Mouse (Mus musculus) liver, embryonic 15.5 days (tissue): Measurements from ENCODE around the gene Ankrd11. TPM values are rescaled to one million over a fixed set of nuclear protein-coding genes. Genes with fewer than 3 reads are reported as not detected.

Experiments used
- ATAC-seq: fragments of 200-750 bp; cut with Nextera tagmentation; 2 replicates; pipeline ENCODE4 v1.8.0; 2017; ENCODE audit warnings: moderate number of reproducible peaks, mild to moderate bottlenecking, moderate library complexity; ENCODE audit not compliant: insufficient read depth
- H3K27ac ChIP-seq: fragments of 300-500 bp; sonication (generic); replicated peaks from 2 replicates; pipeline ENCODE4 v1.5.1; 2015; ENCODE audit warnings: mild to moderate bottlenecking, inconsistent platforms
- H3K27me3 ChIP-seq: fragments of 300-500 bp; sonication (generic); 2 replicates; pipeline ENCODE4 v1.6.1; 2015; ENCODE audit warnings: mild to moderate bottlenecking, inconsistent platforms
- H3K36me3 ChIP-seq: fragments of 300-500 bp; sonication (generic); replicated peaks from 2 replicates; pipeline ENCODE4 v1.6.1; 2015; ENCODE audit warnings: moderate library complexity, mild to moderate bottlenecking, inconsistent platforms
- H3K4me1 ChIP-seq: fragments of 300-500 bp; sonication (generic); replicated peaks from 2 replicates; pipeline ENCODE4 v1.6.1; 2015; ENCODE audit warnings: inconsistent platforms
- H3K4me2 ChIP-seq: fragments of 300-500 bp; sonication (generic); 2 replicates; pipeline ENCODE4 v1.6.1; 2015; ENCODE audit warnings: moderate library complexity, mild to moderate bottlenecking, inconsistent platforms
- H3K4me3 ChIP-seq: fragments of 300-500 bp; sonication (generic); replicated peaks from 2 replicates; pipeline ENCODE4 v1.5.1; 2015; ENCODE audit warnings: mild to moderate bottlenecking, inconsistent platforms
- H3K9ac ChIP-seq: fragments of 300-500 bp; sonication (generic); 2 replicates; pipeline ENCODE4 v1.6.1; 2015; ENCODE audit warnings: moderate library complexity, mild to moderate bottlenecking, inconsistent platforms
- H3K9me3 ChIP-seq: fragments of 300-500 bp; sonication (generic); replicated peaks from 2 replicates; pipeline ENCODE4 v1.6.1; 2016; ENCODE audit warnings: inconsistent platforms
- WGBS: fragments of 180-500 bp; shearing (Covaris S2); methylation state at CpG from one replicate; pipeline ENCODE4 v1.1.7; 2015; ENCODE audit warnings: mixed read lengths; ENCODE audit not compliant: insufficient replicate concordance; 5-methylcytosine and 5-hydroxymethylcytosine counted together
- polyA plus RNA-seq: library from polyadenylated mRNA; unstranded; fragments of >200 nt; fragmentation: Nextera tagmentation; extraction: Ambion mirVana; gene quantifications from 2 replicates; pipeline ENCODE4 v1.2.1, GENCODE M21; 2015

The Ankrd11 gene
- polyA plus RNA-seq, 1 experiment from 2014 or later, result 18.1 TPM

- H3K9ac ChIP-seq, result no peak within 1 kb of the TSS
- no peaks in the 10 kb centered on the region for H3K36me3 ChIP-seq
- no peak within 1 kb of the TSS for H3K4me3 ChIP-seq
- no peak within 1 kb of the TSS for H3K27ac ChIP-seq
- WGBS, result 17% methylated on average over 17 of the region's 18 CpGs
- peaks cover 85% of the 10 kb centered on the region for H3K27me3 ChIP-seq
- H3K4me1 ChIP-seq, result peaks cover 7% of the 10 kb centered on the region
- H3K9me3 ChIP-seq, result no peaks in the 10 kb centered on the region
- ATAC-seq, result peak; percentile 78
- H3K4me2 ChIP-seq, result peak within 1 kb of the TSS; percentile 18; the same call in 1 of the 2 replicates
These were observed 194.1 kb downstream of the Ankrd11 start, which contains the start of gene Cdh15 for GRCm38 (mm10) chr8:122847829-122848561. Gene Cdh15, plus strand, starts transcription at chr8:122847966.

DNA sequence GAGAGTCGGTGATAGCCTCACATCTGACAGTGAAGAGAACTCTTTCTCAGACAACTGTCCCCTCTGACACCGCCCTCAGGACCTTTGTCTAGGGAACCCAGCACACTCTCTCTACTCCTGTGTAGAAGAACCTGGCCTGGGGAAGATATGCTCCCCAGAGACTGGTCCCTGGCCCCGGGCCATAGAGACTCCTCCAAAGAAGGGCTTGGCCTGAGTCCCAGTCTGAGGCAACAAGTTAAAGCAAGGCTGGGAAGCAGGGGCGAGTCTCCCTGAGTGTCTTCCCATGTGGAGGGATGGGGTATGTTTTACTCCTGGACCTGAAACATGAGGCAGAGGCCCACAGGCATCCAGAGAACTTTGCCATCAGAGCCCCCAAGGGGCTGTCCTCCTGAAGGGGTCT is 196.4 kb downstream of the Ankrd11 start:
- Histone ChIP-seq H3K4me1 (peaks cover 7% of the 10 kb centered on the region), H3K4me2 (no peak overlapping the region), H3K4me3 (no peak overlapping the region), H3K36me3 (no peaks in the 10 kb centered on the region), H3K27ac (no peak overlapping the region), H3K9me3 (no peaks in the 10 kb centered on the region), H3K27me3 (peaks cover 78% of the 10 kb centered on the region), H3K9ac (no peak overlapping the region)
- ATAC-seq, result no peak
- 66% methylated on average over 4 of the region's 4 CpGs for WGBS

GRCm38 (mm10) chr8:122844161-122844560 is 197.9 kb downstream of the Ankrd11 start:
- no peaks in the 10 kb centered on the region for H3K36me3 ChIP-seq
- H3K4me2 ChIP-seq, result no peak overlapping the region
- ATAC-seq, result no peak
- H3K27ac ChIP-seq, result no peak overlapping the region
- 33% methylated on average over 3 of the region's 3 CpGs for WGBS
- H3K9me3 ChIP-seq, result no peaks in the 10 kb centered on the region
- H3K4me3 ChIP-seq, result no peak overlapping the region
- H3K27me3 ChIP-seq, result peaks cover 72% of the 10 kb centered on the region
- peaks cover 7% of the 10 kb centered on the region for H3K4me1 ChIP-seq
- H3K9ac ChIP-seq, result no peak overlapping the region

DNA sequence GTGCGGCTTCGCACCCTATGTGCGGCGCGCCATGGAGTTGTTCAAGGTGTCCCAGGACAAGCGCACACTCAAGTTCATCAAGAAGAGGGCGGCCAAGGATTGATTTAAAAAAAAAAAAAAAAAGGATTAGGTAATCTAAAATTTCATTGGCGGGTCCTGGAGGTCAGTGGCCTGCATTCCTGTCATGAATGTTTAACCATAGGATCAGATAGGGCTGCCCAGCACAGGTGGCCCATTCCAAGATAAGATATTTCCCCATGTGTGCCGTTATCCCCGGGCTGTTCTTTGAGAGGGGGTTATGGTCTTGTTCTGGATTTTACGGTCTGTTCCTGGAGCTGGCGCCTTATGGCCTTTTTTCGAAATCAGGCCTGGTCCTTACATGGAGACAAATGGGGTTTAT is 205.4 kb downstream of the Ankrd11 start:
- 70% methylated on average over 13 of the region's 13 CpGs for WGBS
- Histone ChIP-seq H3K4me3 (no peak overlapping the region), H3K9ac (no peak overlapping the region), H3K4me1 (peaks cover 10% of the 10 kb centered on the region; the same call in 1 of the 2 replicates), H3K27ac (no peak overlapping the region), H3K4me2 (no peak overlapping the region), H3K9me3 (no peaks in the 10 kb centered on the region), H3K27me3 (peaks cover 47% of the 10 kb centered on the region), H3K36me3 (no peaks in the 10 kb centered on the region)
- peak; percentile 22; the same call in 1 of the 2 replicates for ATAC-seq

GRCm38 (mm10) chr8:122836199-122836598 is 205.9 kb downstream of the Ankrd11 start:
- Histone ChIP-seq H3K9me3 (no peaks in the 10 kb centered on the region), H3K36me3 (no peaks in the 10 kb centered on the region), H3K4me1 (peaks cover 10% of the 10 kb centered on the region; the same call in 1 of the 2 replicates), H3K4me2 (no peak overlapping the region), H3K27me3 (peaks cover 50% of the 10 kb centered on the region), H3K4me3 (no peak overlapping the region), H3K9ac (no peak overlapping the region), H3K27ac (no peak overlapping the region)
- 73% methylated on average over 12 of the region's 12 CpGs for WGBS
- no peak for ATAC-seq

- no peak overlapping the region for H3K27ac ChIP-seq
- 11% methylated on average over 8 of the region's 8 CpGs for WGBS
- H3K4me3 ChIP-seq, result no peak overlapping the region
- no peak overlapping the region for H3K9ac ChIP-seq
- no peaks in the 10 kb centered on the region for H3K36me3 ChIP-seq
- H3K9me3 ChIP-seq, result no peaks in the 10 kb centered on the region
- peaks cover 13% of the 10 kb centered on the region; the same call in 1 of the 2 replicates for H3K4me1 ChIP-seq
- peaks cover 50% of the 10 kb centered on the region for H3K27me3 ChIP-seq
- ATAC-seq, result peak; percentile 51; the same call in 1 of the 2 replicates
- H3K4me2 ChIP-seq, result no peak overlapping the region
These were observed 207.1 kb downstream of the Ankrd11 start for GRCm38 (mm10) chr8:122834971-122835370.

GRCm38 (mm10) chr8:122834416-122834815 is 207.7 kb downstream of the Ankrd11 start:
- Histone ChIP-seq H3K4me1 (peaks cover 13% of the 10 kb centered on the region; the same call in 1 of the 2 replicates), H3K9ac (no peak overlapping the region), H3K27me3 (peaks cover 49% of the 10 kb centered on the region), H3K27ac (no peak overlapping the region), H3K4me3 (no peak overlapping the region), H3K9me3 (no peaks in the 10 kb centered on the region), H3K4me2 (no peak overlapping the region), H3K36me3 (no peaks in the 10 kb centered on the region)
- WGBS, result 77% methylated on average over 8 of the region's 8 CpGs
- ATAC-seq, result no peak

Other genes with a start within 250 kb of the Ankrd11 start
- gene Cdh15, start 194.3 kb downstream of the Ankrd11 start, polyA plus RNA-seq, result 0.67 and 0.85 TPM in 2 replicates
- 20.8 and 21.2 TPM in 2 replicates for gene Spg7, start 20.7 kb upstream of the Ankrd11 start, polyA plus RNA-seq
- gene Rpl13, start 60.1 kb upstream of the Ankrd11 start, polyA plus RNA-seq, result 785 TPM in 2 replicates
- 0.30 and 0.45 TPM in 2 replicates for gene Cpne7, start 75.1 kb upstream of the Ankrd11 start, polyA plus RNA-seq
- 0.76 and 0.96 TPM in 2 replicates for gene Sult5a1, start 116.0 kb upstream of the Ankrd11 start, polyA plus RNA-seq
- gene Dpep1, start 144.0 kb upstream of the Ankrd11 start, polyA plus RNA-seq, result 0.21 and 0.26 TPM in 2 replicates
- gene Chmp1a, start 170.5 kb upstream of the Ankrd11 start, polyA plus RNA-seq, result 59.5 and 63.8 TPM in 2 replicates
- 0.18 and 0.37 TPM in 2 replicates for gene Spata33, start 170.6 kb upstream of the Ankrd11 start, polyA plus RNA-seq
- gene Cdk10, start 182.6 kb upstream of the Ankrd11 start, polyA plus RNA-seq, result 8.9 and 9.0 TPM in 2 replicates
- 2.2 and 2.9 TPM in 2 replicates for gene Spata2l, start 194.0 kb upstream of the Ankrd11 start, polyA plus RNA-seq
- 8.0 and 9.2 TPM in 2 replicates for gene Zfp276, start 211.9 kb upstream of the Ankrd11 start, polyA plus RNA-seq
- gene Vps9d1, start 212.1 kb upstream of the Ankrd11 start, polyA plus RNA-seq, result 4.6 and 5.3 TPM in 2 replicates